Mouse (Mus musculus) telencephalon, adult 2 months (tissue): Measurements from ENCODE around the gene Actg2.
A peak's percentile ranks its signal among the peaks of the same experiment; 100 is the strongest.

Experiments used
- DNase-seq: peaks from one replicate; pipeline ENCODE4 v3.0.0-alpha.2; 2011; ENCODE audit warnings: low read depth, low spot score

Gene Actg2

GRCm38 (mm10) chr6:83512495-83512894 is 23.6 kb downstream of the Actg2 start:
- DNase-seq = no peak

DNA sequence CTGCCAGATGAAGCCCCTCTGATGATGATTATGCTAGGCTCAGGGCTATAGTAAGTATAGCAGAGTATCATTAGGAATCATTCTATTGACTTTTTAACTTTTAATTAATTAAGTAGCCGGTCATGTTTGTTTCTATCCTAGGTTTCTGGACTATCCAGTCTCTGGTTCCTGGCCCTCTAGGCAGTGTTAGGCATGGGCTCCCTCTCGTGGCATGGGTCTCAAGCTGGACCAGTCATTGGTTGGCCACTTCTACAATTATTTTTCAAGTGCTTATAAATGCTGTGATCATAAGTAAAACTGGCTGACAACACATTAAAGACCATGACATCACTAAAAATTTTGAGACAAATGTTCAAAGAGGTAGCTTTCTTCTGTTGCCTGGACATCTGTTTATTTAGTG is 25.9 kb downstream of the Actg2 start:
- DNase-seq = no peak

DNA sequence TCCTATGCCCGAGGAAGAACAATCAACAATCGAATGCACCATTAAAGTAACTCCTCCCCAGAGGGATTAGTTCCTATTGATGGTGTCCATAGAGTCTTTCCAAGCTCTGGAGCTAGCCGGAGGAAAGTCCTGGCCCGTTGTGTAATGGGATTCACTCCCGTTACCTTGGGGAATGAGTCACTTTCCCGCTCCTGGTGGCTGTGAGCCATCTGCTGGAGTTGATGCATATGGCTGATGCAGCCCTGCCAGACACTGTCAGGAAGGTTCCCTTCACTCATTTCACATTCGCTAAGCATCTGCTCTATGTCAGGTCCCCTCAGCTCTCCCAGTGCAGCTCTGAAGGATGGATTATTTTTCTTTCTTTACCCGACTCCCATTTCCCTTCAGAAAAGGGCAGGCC is 26.6 kb downstream of the Actg2 start:
- DNase-seq = no peak

- DNase-seq = no peak
These were observed 28.9 kb downstream of the Actg2 start for GRCm38 (mm10) chr6:83507168-83507546.

GRCm38 (mm10) chr6:83506258-83507167 is 29.6 kb downstream of the Actg2 start, which contains the start of gene Dguok:
Dguok (minus strand) TSS chr6:83506969.
- DNase-seq = peak; percentile 99

- no peak for DNase-seq
These were observed 30.5 kb downstream of the Actg2 start for GRCm38 (mm10) chr6:83505554-83505953.

DNA sequence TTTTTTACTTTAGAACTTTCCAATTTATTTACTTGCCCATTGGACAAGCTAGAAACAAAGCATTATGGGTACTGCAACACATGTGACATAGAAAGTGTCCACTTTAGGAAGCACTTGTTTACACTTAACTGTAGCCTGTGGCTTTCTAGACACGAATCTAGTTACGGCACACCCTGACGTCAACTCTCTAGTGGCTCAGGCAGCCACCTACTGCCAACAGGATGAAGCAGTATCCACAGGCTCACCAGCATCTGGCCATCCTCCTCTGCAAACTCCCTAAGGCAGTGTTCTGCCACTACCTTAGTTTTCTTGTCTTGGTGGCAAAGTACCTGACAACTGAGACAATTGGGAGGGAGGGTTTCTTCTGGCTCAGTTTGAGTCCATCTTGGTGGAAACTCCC is 32.7 kb downstream of the Actg2 start:
- no peak for DNase-seq

GRCm38 (mm10) chr6:83502656-83503055 is 33.4 kb downstream of the Actg2 start:
- DNase-seq = peak; percentile 71

DNA sequence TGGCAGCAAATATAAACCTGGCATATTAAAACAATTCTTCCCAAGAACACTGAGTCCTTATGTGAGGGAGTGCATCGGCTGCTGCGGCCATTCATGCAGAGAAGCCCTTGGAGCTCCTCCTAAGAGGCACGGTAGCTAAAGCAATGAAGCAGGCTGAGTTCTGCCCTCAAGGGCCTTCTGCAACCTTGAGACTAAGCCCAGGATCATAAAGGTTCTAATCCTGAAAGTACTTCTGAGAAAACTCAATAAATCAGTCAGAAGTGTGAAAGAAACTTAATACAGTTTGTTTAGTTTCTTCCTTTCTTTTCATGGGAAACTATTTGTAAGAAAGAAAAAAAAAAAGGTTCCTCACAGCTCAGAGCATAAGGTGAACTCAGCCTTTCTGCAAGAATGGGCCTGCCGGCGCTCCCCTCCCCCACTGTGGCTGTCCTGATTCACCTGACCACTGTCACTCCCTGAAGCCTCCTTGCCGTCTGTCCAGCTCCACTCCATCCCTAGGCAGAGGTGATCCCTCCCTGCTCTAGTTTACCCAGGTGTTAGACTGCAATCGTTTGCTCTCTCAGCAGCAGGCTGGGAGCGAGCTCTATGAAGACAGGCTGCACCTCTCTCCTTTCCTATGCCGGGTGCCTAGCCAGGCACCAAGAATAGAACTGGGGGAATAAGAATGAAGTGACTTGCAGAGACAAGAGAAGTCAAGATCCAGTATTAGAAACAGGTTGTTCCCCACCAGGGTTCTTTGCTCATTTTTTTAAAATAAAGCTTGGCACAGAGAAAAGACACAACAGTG is 34.3 kb downstream of the Actg2 start:
- no peak for DNase-seq

DNA sequence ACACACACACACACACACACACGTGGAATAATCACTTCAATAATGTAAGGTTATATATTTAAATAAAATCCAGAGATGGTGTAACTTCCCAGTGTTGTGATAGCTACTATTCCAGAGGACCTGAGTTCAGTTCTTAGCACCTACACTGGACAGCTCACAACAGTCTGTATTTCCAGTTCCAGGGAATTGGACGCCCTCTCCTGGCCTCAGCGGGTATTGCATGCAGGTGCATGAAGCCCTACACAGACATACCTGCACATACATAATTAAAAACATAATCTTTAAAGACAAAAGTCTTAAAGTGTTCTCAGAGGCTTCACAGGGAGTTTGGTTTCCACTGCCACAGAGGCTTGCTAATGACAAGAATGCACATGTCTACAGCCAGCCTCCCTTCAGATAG is 35.6 kb downstream of the Actg2 start:
- DNase-seq = no peak

DNA sequence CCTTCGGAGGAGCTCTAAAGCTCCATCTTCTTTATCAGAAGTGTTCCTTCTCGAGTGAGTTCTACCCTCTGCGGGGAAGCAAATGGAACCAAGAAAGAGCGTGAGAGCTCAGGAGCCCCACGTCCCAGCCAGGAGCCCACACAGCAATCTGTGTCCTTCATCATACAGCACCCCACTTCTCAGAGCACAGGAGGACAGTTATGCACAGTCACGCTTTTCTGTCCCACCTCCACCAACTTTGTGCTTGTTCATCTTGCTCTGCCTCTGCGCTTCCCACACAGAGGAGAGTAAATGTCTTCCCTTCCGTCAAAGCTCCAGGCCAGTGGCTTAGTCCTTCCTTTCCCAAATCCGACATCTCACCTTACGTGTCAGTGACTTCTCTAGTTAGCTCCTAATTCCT is 37.0 kb downstream of the Actg2 start:
- peak; percentile 67 for DNase-seq

- no peak for DNase-seq
These were observed 39.0 kb downstream of the Actg2 start for GRCm38 (mm10) chr6:83496753-83497710.

DNA sequence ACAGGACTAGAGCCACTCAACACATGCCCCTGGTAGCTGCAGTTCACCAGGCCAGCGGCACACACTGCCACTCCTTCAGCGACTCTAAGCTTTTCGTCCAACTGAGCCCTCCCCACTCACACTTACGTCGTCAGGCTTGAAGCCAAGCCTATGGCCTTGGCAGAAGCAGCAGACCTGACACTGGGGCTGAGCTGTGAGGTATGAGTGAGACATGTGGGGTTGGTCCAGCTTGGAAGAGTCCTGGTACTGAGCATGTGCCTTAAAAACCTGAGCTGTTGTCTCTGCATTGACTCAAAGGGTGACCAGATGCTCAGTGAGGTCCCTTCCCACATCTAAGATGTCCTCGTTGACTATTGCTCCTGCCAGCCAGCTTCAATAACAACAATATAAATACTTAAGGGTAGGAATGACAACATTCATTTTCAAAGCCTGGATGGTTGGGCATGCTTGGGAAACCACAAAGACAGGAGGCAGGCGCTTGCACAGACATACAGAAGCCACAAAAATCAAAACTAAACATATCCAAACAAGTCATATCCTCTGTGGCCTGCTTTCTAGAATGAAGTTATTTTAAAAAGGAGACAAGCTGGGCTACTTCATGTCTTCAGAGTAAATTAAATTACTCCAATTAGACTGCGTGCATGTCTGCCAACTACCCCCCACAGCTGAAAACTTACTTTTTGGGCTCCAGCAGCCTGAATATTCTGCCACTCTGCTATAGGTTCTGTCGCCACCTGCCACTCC is 39.9 kb downstream of the Actg2 start:
- DNase-seq = no peak

- no peak for DNase-seq
These were observed 45.4 kb downstream of the Actg2 start for GRCm38 (mm10) chr6:83490622-83491021.

GRCm38 (mm10) chr6:83488200-83488599 is 47.9 kb downstream of the Actg2 start:
- DNase-seq = no peak

DNA sequence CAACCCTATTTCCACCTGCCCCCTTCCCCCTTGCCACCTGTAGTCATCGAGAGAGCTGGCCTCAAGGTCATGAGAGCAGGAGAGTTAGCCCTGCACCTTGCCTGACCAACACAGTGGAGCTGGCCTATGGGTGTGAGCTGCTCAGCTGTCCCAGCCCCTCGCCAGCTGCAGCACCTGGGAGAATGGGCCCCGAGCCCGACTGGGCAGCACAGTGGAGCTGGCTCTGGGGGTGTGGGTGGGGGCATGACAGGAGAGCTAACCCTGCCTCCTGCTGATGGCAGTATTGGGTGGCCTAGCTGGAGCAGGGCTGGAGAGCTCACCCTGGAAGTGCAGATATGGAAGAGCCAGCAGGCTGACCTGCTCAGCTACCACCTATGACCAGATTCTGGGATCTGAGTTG is 48.8 kb downstream of the Actg2 start:
- DNase-seq = no peak

- no peak for DNase-seq
These were observed 50.2 kb downstream of the Actg2 start for GRCm38 (mm10) chr6:83485854-83486253.

GRCm38 (mm10) chr6:83483776-83484175 is 52.3 kb downstream of the Actg2 start:
- no peak for DNase-seq

- no peak for DNase-seq
These were observed 53.5 kb downstream of the Actg2 start for GRCm38 (mm10) chr6:83482418-83483085.

DNA sequence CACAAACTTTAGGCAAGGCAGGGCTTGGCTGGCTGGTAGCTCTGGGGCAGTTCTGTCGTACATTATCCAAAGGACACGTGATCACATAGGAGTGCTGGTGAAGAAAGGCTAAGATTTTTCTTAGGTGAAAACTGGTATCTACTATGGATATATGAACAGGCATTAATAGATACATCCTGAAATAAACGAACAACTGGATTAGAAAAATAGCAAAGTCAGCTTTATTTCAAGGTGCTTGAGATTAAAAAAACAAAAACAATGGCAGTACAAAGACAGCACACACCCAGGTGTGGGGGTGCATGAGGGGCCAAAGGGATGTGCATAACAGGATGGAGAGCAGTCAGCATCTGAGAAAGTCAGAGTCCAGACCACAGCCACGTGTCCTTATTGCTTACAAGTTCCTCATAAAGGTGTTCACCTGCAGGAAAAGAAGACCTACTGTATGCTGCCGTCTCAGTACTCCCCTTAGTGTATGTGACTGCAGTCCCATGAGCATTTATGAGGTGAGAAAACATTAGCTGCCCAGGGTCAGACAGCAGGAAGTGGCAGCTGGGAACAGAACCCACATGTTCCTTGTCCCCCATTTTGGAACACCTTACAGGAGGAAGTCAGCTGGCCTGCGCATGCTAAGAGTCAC is 55.9 kb downstream of the Actg2 start:
- DNase-seq = no peak
